Mouse (Mus musculus) ES-E14 (cell line): ENCODE results near the gene Eppin. TPM values are rescaled to one million over a fixed set of nuclear protein-coding genes. Genes with fewer than 3 reads are reported as not detected.

Source experiments
- DNase-seq: peaks from one replicate; pipeline ENCODE4 v3.0.0-alpha.2; 2013; ENCODE audit warnings: low read depth, low spot score
- H3K27ac ChIP-seq: 2 replicates; pipeline ENCODE4 v1.5.1; 2012; ENCODE audit warnings: low read depth, mild to moderate bottlenecking, low read length, moderate library complexity, mixed read lengths; ENCODE audit not compliant: poor library complexity, insufficient read depth, severe bottlenecking
- H3K36me3 ChIP-seq: 2 replicates; pipeline ENCODE4 v1.6.1; 2012; ENCODE audit warnings: mild to moderate bottlenecking, low read length, moderate library complexity, mixed read lengths; ENCODE audit not compliant: control insufficient read depth, poor library complexity, insufficient read depth, severe bottlenecking
- H3K4me1 ChIP-seq, 2 experiments: fragments of 150-350 bp in 1 of 2; sonication (generic) in 1 of 2; 2 replicates each; pipeline ENCODE4 v1.6.1; 2012; ENCODE audit warnings: low read length in 2 of 2, mild to moderate bottlenecking in 1 of 2, mixed read lengths in 1 of 2; ENCODE audit not compliant: control insufficient read depth in 2 of 2, insufficient read depth in 2 of 2, poor library complexity in 1 of 2
- H3K4me3 ChIP-seq, 2 experiments: fragments of 150-350 bp in 1 of 2; sonication (generic) in 1 of 2; 2 replicates each; pipeline ENCODE4 v1.5.1; 2012; ENCODE audit warnings: low read length in 2 of 2, low read depth in 1 of 2, mild to moderate bottlenecking in 1 of 2, mixed read lengths in 1 of 2; ENCODE audit not compliant: insufficient read depth in 1 of 2, poor library complexity in 1 of 2, severe bottlenecking in 1 of 2
- H3K9ac ChIP-seq: 2 replicates; pipeline ENCODE4 v1.6.1; 2012; ENCODE audit warnings: low read depth, mild to moderate bottlenecking, low read length, mixed read lengths; ENCODE audit not compliant: poor library complexity, insufficient read depth, severe bottlenecking
- H3K9me3 ChIP-seq: fragments of 150-350 bp; sonication (generic); 2 replicates; pipeline ENCODE4 v1.6.1; 2012; ENCODE audit warnings: low read depth, mild to moderate bottlenecking, low read length; ENCODE audit not compliant: control insufficient read depth, insufficient read depth
- CHD2 ChIP-seq: IDR thresholded peaks from 2 replicates; pipeline ENCODE4 v1.6.1; 2014; ENCODE audit warnings: mild to moderate bottlenecking, low read depth, low read length, inconsistent platforms
- HCFC1 ChIP-seq: IDR thresholded peaks from 2 replicates; pipeline ENCODE4 v1.6.1; 2012; ENCODE audit warnings: low read length, inconsistent platforms, borderline replicate concordance; ENCODE audit not compliant: insufficient read depth
- MAFK ChIP-seq: IDR thresholded peaks from 2 replicates; pipeline ENCODE4 v1.6.1; 2014; ENCODE audit warnings: mild to moderate bottlenecking, low read depth, low read length, inconsistent platforms; ENCODE audit not compliant: insufficient read depth
- ZC3H11A ChIP-seq: IDR thresholded peaks from 2 replicates; pipeline ENCODE4 v1.6.1; 2012; ENCODE audit warnings: low read depth, mild to moderate bottlenecking, inconsistent platforms, low read length, borderline replicate concordance
- ZNF384 ChIP-seq: IDR thresholded peaks from 2 replicates; pipeline ENCODE4 v1.6.1; 2012; ENCODE audit warnings: low read depth, low read length, inconsistent platforms
- in situ Hi-C, 2 experiments: fragments of 600-800 bp; cut with MboI; formaldehyde crosslinking; loops; one replicate each; pipeline ENCODE4 v1.15.1; 2025; ENCODE audit warnings: low sequenced_read_pairs in 2 of 2, inconsistent platforms in 1 of 2; ENCODE audit not compliant: unreplicated experiment in 2 of 2
- total RNA-seq: library from RNA; depleted of rRNA; stranded (reverse); fragments of 300-350 nt; gene quantifications from 2 replicates; pipeline ENCODE4 v1.2.3, GENCODE M21; 2012

Gene Eppin
- total RNA-seq, 1 experiment, result not detected

GRCm38 (mm10) chr2:164562391-164563188, 30.8 kb downstream of the Eppin start, which contains the start of gene Wfdc2:
Wfdc2 (plus strand) TSS chr2:164562413.
- H3K4me3 ChIP-seq, result peak within 1 kb of the TSS; percentile 56 to 60
- H3K36me3 ChIP-seq, result peaks cover 4% of the 10 kb centered on the region; the same call in 1 of the 2 replicates
- H3K9ac ChIP-seq, result peak within 1 kb of the TSS; percentile 62
- H3K4me1 ChIP-seq, result peaks cover 4 to 6% of the 10 kb centered on the region in 2 experiments; a peak in 1 of 4 replicates
- TF ChIP-seq ZC3H11A, result no peak
- no peak for TF ChIP-seq HCFC1
- no peak for TF ChIP-seq MAFK
- no peak for TF ChIP-seq CHD2
- TF ChIP-seq ZNF384, result no peak
- no peaks in the 10 kb centered on the region for H3K9me3 ChIP-seq
- in situ Hi-C loops, result no loop called here
- peak; percentile 70 for DNase-seq
- H3K27ac ChIP-seq, result no peak within 1 kb of the TSS; the same call in 1 of the 2 replicates

GRCm38 (mm10) chr2:164560106-164560505, 33.3 kb downstream of the Eppin start:
- in situ Hi-C loops, result no loop called here
- H3K36me3 ChIP-seq, result peaks cover 2% of the 10 kb centered on the region; the same call in 1 of the 2 replicates

GRCm38 (mm10) chr2:164558991-164559645, 34.3 kb downstream of the Eppin start:
- TF ChIP-seq ZC3H11A, result no peak
- no peak for TF ChIP-seq CHD2
- TF ChIP-seq MAFK, result no peak
- no peak for TF ChIP-seq ZNF384
- TF ChIP-seq HCFC1, result no peak
- DNase-seq, result peak; percentile 35
- in situ Hi-C loops, result no loop called here
- no peaks in the 10 kb centered on the region for H3K36me3 ChIP-seq
- no peak overlapping the region for H3K9ac ChIP-seq
- H3K9me3 ChIP-seq, result no peaks in the 10 kb centered on the region
- peak overlapping the region; percentile 34; the same call in 1 of the 2 replicates for H3K27ac ChIP-seq
- peak overlapping the region in 1 of 2 experiments; percentile 37; a peak in 1 of 4 replicates for H3K4me3 ChIP-seq
- H3K4me1 ChIP-seq, result peaks cover 4 to 6% of the 10 kb centered on the region in 2 experiments; a peak in 1 of 4 replicates

More at GRCm38 (mm10) chr2:164560106-164560505, 33.3 kb downstream of the Eppin start:
- no peak overlapping the region for H3K9ac ChIP-seq
- H3K9me3 ChIP-seq, result no peaks in the 10 kb centered on the region
- TF ChIP-seq ZC3H11A (no peak), MAFK (no peak), CHD2 (no peak), HCFC1 (no peak), ZNF384 (no peak)
- H3K27ac ChIP-seq, result no peak overlapping the region
- no peak for DNase-seq
- H3K4me3 ChIP-seq, result no peak overlapping the region
- peaks cover 4 to 6% of the 10 kb centered on the region in 2 experiments; a peak in 1 of 4 replicates for H3K4me1 ChIP-seq

GRCm38 (mm10) chr2:164558426-164558825, 35.0 kb downstream of the Eppin start:
- in situ Hi-C loops, result no loop called here
- H3K27ac ChIP-seq, result no peak overlapping the region
- DNase-seq, result no peak
- no peaks in the 10 kb centered on the region for H3K9me3 ChIP-seq
- no peak overlapping the region for H3K9ac ChIP-seq
- peaks cover 4 to 5% of the 10 kb centered on the region in 2 experiments; a peak in 1 of 4 replicates for H3K4me1 ChIP-seq
- TF ChIP-seq MAFK, result no peak
- TF ChIP-seq HCFC1, result no peak
- no peak for TF ChIP-seq CHD2
- no peak for TF ChIP-seq ZC3H11A
- TF ChIP-seq ZNF384, result no peak
- no peaks in the 10 kb centered on the region for H3K36me3 ChIP-seq
- H3K4me3 ChIP-seq, result no peak overlapping the region; a peak in 1 of 4 replicates
